Mouse (Mus musculus): ENCODE results near the gene Hspg2. TPM values are rescaled to one million over a fixed set of nuclear protein-coding genes. Genes with fewer than 3 reads are reported as not detected.

The Hspg2 gene
- polyA plus RNA-seq, 1 experiment from 2014 or later: 3.4 TPM

GRCm38 (mm10) chr4:137518746-137519145 lies 50.2 kb downstream of the Hspg2 start:
- no peaks in the 10 kb centered on the region for H3K4me1 ChIP-seq (ENCODE audit: control insufficient read depth, insufficient read depth, low read length)
- H3K9ac ChIP-seq (ENCODE audit: low read depth, low read length): no peak overlapping the region
- H3K4me3 ChIP-seq (ENCODE audit: low read depth, low read length): no peak overlapping the region
- no peaks in the 10 kb centered on the region for H3K36me3 ChIP-seq (ENCODE audit: control insufficient read depth, insufficient read depth, low read length)
- no peak overlapping the region for H3K4me2 ChIP-seq (ENCODE audit: low read length)
- H3K27me3 ChIP-seq (ENCODE audit: control insufficient read depth, insufficient read depth, low read depth, low read length): no peaks in the 10 kb centered on the region
- H3K27ac ChIP-seq (ENCODE audit: low read length): no peak overlapping the region
- H3K9me3 ChIP-seq (replicated peaks; ENCODE audit: control insufficient read depth, low read length, poor library complexity, severe bottlenecking): no peaks in the 10 kb centered on the region
- ATAC-seq: no peak
- WGBS: 79% methylated on average over 14 of the region's 14 CpGs

GRCm38 (mm10) chr4:137520346-137520745 lies 51.8 kb downstream of the Hspg2 start:
- Histone ChIP-seq H3K4me1 (ENCODE audit: control insufficient read depth, insufficient read depth, low read length) (no peaks in the 10 kb centered on the region), H3K4me2 (ENCODE audit: low read length) (no peak overlapping the region), H3K4me3 (ENCODE audit: low read depth, low read length) (no peak overlapping the region), H3K27ac (ENCODE audit: low read length) (no peak overlapping the region), H3K36me3 (ENCODE audit: control insufficient read depth, insufficient read depth, low read length) (no peaks in the 10 kb centered on the region), H3K9ac (ENCODE audit: low read depth, low read length) (no peak overlapping the region), H3K27me3 (ENCODE audit: control insufficient read depth, insufficient read depth, low read depth, low read length) (no peaks in the 10 kb centered on the region), H3K9me3 (replicated peaks; ENCODE audit: control insufficient read depth, low read length, poor library complexity, severe bottlenecking) (no peaks in the 10 kb centered on the region)
- WGBS: 92% methylated on average over 5 of the region's 5 CpGs
- no peak for ATAC-seq

GRCm38 (mm10) chr4:137521966-137522365 lies 53.4 kb downstream of the Hspg2 start:
- no peaks in the 10 kb centered on the region for H3K9me3 ChIP-seq (replicated peaks; ENCODE audit: control insufficient read depth, low read length, poor library complexity, severe bottlenecking)
- no peak overlapping the region for H3K4me2 ChIP-seq (ENCODE audit: low read length)
- no peaks in the 10 kb centered on the region for H3K4me1 ChIP-seq (ENCODE audit: control insufficient read depth, insufficient read depth, low read length)
- H3K4me3 ChIP-seq (ENCODE audit: low read depth, low read length): no peak overlapping the region
- H3K36me3 ChIP-seq (ENCODE audit: control insufficient read depth, insufficient read depth, low read length): no peaks in the 10 kb centered on the region
- H3K9ac ChIP-seq (ENCODE audit: low read depth, low read length): no peak overlapping the region
- no peaks in the 10 kb centered on the region for H3K27me3 ChIP-seq (ENCODE audit: control insufficient read depth, insufficient read depth, low read depth, low read length)
- ATAC-seq: no peak
- 93% methylated on average over 11 of the region's 11 CpGs for WGBS
- no peak overlapping the region for H3K27ac ChIP-seq (ENCODE audit: low read length)

- ATAC-seq: no peak
These were observed 56.9 kb downstream of the Hspg2 start for GRCm38 (mm10) chr4:137525426-137525825.

GRCm38 (mm10) chr4:137527368-137527767 lies 58.8 kb downstream of the Hspg2 start:
- Histone ChIP-seq H3K9ac (ENCODE audit: low read depth, low read length) (no peak overlapping the region), H3K27ac (ENCODE audit: low read length) (no peak overlapping the region), H3K4me2 (ENCODE audit: low read length) (no peak overlapping the region), H3K27me3 (ENCODE audit: control insufficient read depth, insufficient read depth, low read depth, low read length) (no peaks in the 10 kb centered on the region), H3K4me1 (ENCODE audit: control insufficient read depth, insufficient read depth, low read length) (no peaks in the 10 kb centered on the region), H3K9me3 (replicated peaks; ENCODE audit: control insufficient read depth, low read length, poor library complexity, severe bottlenecking) (no peaks in the 10 kb centered on the region), H3K36me3 (ENCODE audit: control insufficient read depth, insufficient read depth, low read length) (no peaks in the 10 kb centered on the region), H3K4me3 (ENCODE audit: low read depth, low read length) (no peak overlapping the region)
- WGBS: 67% methylated on average over 4 of the region's 4 CpGs
- ATAC-seq: no peak

More at GRCm38 (mm10) chr4:137525426-137525825, 56.9 kb downstream of the Hspg2 start:
- H3K9ac ChIP-seq (ENCODE audit: low read depth, low read length): no peak overlapping the region
- no peaks in the 10 kb centered on the region for H3K27me3 ChIP-seq (ENCODE audit: control insufficient read depth, insufficient read depth, low read depth, low read length)
- WGBS: 100% methylated on average over 1 of the region's 1 CpGs
- no peaks in the 10 kb centered on the region for H3K36me3 ChIP-seq (ENCODE audit: control insufficient read depth, insufficient read depth, low read length)
- no peak overlapping the region for H3K27ac ChIP-seq (ENCODE audit: low read length)
- H3K4me1 ChIP-seq (ENCODE audit: control insufficient read depth, insufficient read depth, low read length): no peaks in the 10 kb centered on the region
- no peak overlapping the region for H3K4me3 ChIP-seq (ENCODE audit: low read depth, low read length)
- no peaks in the 10 kb centered on the region for H3K9me3 ChIP-seq (replicated peaks; ENCODE audit: control insufficient read depth, low read length, poor library complexity, severe bottlenecking)
- H3K4me2 ChIP-seq (ENCODE audit: low read length): no peak overlapping the region

GRCm38 (mm10) chr4:137527872-137528271 lies 59.3 kb downstream of the Hspg2 start:
- Histone ChIP-seq H3K4me2 (ENCODE audit: low read length) (no peak overlapping the region), H3K4me1 (ENCODE audit: control insufficient read depth, insufficient read depth, low read length) (no peaks in the 10 kb centered on the region), H3K27ac (ENCODE audit: low read length) (no peak overlapping the region), H3K36me3 (ENCODE audit: control insufficient read depth, insufficient read depth, low read length) (no peaks in the 10 kb centered on the region), H3K4me3 (ENCODE audit: low read depth, low read length) (no peak overlapping the region), H3K9me3 (replicated peaks; ENCODE audit: control insufficient read depth, low read length, poor library complexity, severe bottlenecking) (no peaks in the 10 kb centered on the region), H3K27me3 (ENCODE audit: control insufficient read depth, insufficient read depth, low read depth, low read length) (no peaks in the 10 kb centered on the region), H3K9ac (ENCODE audit: low read depth, low read length) (no peak overlapping the region)
- 78% methylated on average over 6 of the region's 6 CpGs for WGBS
- ATAC-seq: no peak

- Histone ChIP-seq H3K36me3 (ENCODE audit: control insufficient read depth, insufficient read depth, low read length) (no peaks in the 10 kb centered on the region), H3K9ac (ENCODE audit: low read depth, low read length) (no peak overlapping the region), H3K9me3 (replicated peaks; ENCODE audit: control insufficient read depth, low read length, poor library complexity, severe bottlenecking) (no peaks in the 10 kb centered on the region), H3K27me3 (ENCODE audit: control insufficient read depth, insufficient read depth, low read depth, low read length) (no peaks in the 10 kb centered on the region), H3K4me3 (ENCODE audit: low read depth, low read length) (no peak overlapping the region), H3K4me2 (ENCODE audit: low read length) (no peak overlapping the region), H3K4me1 (ENCODE audit: control insufficient read depth, insufficient read depth, low read length) (no peaks in the 10 kb centered on the region), H3K27ac (ENCODE audit: low read length) (no peak overlapping the region)
- ATAC-seq: no peak
- WGBS: 69% methylated on average over 14 of the region's 14 CpGs
These were observed 71.8 kb downstream of the Hspg2 start for GRCm38 (mm10) chr4:137540356-137540755.

GRCm38 (mm10) chr4:137542968-137543367 lies 74.4 kb downstream of the Hspg2 start:
- no peak overlapping the region for H3K4me3 ChIP-seq (ENCODE audit: low read depth, low read length)
- ATAC-seq: no peak
- H3K4me2 ChIP-seq (ENCODE audit: low read length): no peak overlapping the region
- H3K36me3 ChIP-seq (ENCODE audit: control insufficient read depth, insufficient read depth, low read length): no peaks in the 10 kb centered on the region
- no peaks in the 10 kb centered on the region for H3K4me1 ChIP-seq (ENCODE audit: control insufficient read depth, insufficient read depth, low read length)
- H3K9ac ChIP-seq (ENCODE audit: low read depth, low read length): no peak overlapping the region
- H3K27ac ChIP-seq (ENCODE audit: low read length): no peak overlapping the region
- H3K9me3 ChIP-seq (replicated peaks; ENCODE audit: control insufficient read depth, low read length, poor library complexity, severe bottlenecking): no peaks in the 10 kb centered on the region
- 89% methylated on average over 10 of the region's 10 CpGs for WGBS
- H3K27me3 ChIP-seq (ENCODE audit: control insufficient read depth, insufficient read depth, low read depth, low read length): no peaks in the 10 kb centered on the region

GRCm38 (mm10) chr4:137545568-137545967 lies 77.0 kb downstream of the Hspg2 start:
- Histone ChIP-seq H3K27me3 (ENCODE audit: control insufficient read depth, insufficient read depth, low read depth, low read length) (no peaks in the 10 kb centered on the region), H3K9ac (ENCODE audit: low read depth, low read length) (no peak overlapping the region), H3K27ac (ENCODE audit: low read length) (no peak overlapping the region), H3K4me3 (ENCODE audit: low read depth, low read length) (no peak overlapping the region), H3K9me3 (replicated peaks; ENCODE audit: control insufficient read depth, low read length, poor library complexity, severe bottlenecking) (no peaks in the 10 kb centered on the region), H3K36me3 (ENCODE audit: control insufficient read depth, insufficient read depth, low read length) (no peaks in the 10 kb centered on the region), H3K4me2 (ENCODE audit: low read length) (no peak overlapping the region), H3K4me1 (ENCODE audit: control insufficient read depth, insufficient read depth, low read length) (no peaks in the 10 kb centered on the region)
- 93% methylated on average over 9 of the region's 9 CpGs for WGBS
- no peak for ATAC-seq

Measured in midbrain, embryonic 16.5 days (tissue).